Mouse (Mus musculus): ENCODE measurements around the gene Csmd2. TPM values are rescaled to one million over a fixed set of nuclear protein-coding genes. Genes with fewer than 3 reads are reported as not detected.
"Not testable (repeated sequence)": the region's sequence is repeated elsewhere in the genome, so short reads cannot be mapped to it uniquely, and the experiment has no call there.

Csmd2 gene
- polyA plus RNA-seq, 1 experiment from 2014 or later, result 0.08 TPM

DNA sequence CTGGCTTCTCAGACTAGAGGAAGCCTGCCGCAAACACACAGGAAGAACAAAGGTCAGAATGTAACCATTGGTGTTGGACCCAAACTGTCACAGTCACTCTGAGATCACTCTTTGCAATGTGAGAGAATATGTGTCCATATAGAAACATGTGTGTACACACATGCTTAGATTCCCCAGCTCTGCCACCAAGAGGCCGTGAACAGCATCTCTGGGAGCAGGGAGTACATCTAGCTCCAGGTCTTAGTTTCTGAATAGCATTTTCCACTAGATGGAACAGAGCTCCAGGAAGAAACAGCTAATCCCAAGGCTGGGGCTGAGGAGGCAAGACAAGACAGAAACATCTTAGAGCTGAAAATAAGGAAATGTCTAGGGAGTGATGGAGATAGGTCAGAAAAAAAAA lies 512.3 kb downstream of the Csmd2 start:
- no peak for DNase-seq (ENCODE audit: low spot score)
- H3K9me3 ChIP-seq (ENCODE audit: control insufficient read depth, low read length), result no peaks in the 10 kb centered on the region
- H3K27me3 ChIP-seq (ENCODE audit: control insufficient read depth, insufficient read depth, low read length), result no peaks in the 10 kb centered on the region
- ATAC-seq (ENCODE audit: insufficient number of reproducible peaks, low FRiP score, low TSS enrichment, low read depth), result no peak
- H3K27ac ChIP-seq (replicated peaks; ENCODE audit: low read depth, low read length), result no peak overlapping the region
- no peaks in the 10 kb centered on the region for H3K36me3 ChIP-seq (ENCODE audit: control insufficient read depth, insufficient read depth, low read length)
- no peaks in the 10 kb centered on the region for H3K4me1 ChIP-seq (ENCODE audit: control insufficient read depth, insufficient read depth, low read length)
- 89% methylated on average over 2 of the region's 2 CpGs for WGBS
- H3K4me3 ChIP-seq (ENCODE audit: low read depth, low read length), result no peak overlapping the region
- H3K4me2 ChIP-seq (ENCODE audit: low read depth, severe bottlenecking), result no peak overlapping the region
- no peak overlapping the region for H3K9ac ChIP-seq (ENCODE audit: low read length)

DNA sequence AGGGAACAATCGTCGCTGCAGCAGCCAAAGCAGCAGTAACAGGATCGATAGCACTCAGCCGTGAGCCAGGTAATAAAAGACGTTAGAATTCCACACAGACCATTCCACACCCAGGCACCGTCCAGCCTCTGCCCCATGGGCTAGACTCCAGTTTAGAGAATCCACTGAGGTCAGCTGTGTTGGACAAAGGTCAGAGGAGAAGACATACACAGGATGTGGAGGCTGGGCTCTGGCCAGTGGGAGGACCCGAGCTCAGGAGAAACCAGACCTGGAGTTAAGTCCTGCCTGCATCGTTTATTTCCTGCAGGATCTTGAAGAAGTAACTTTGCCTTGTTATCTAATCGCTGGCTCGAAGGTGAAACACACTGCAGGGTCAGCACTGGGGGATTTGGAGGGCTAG lies 519.2 kb downstream of the Csmd2 start:
- no peaks in the 10 kb centered on the region for H3K9me3 ChIP-seq (ENCODE audit: control insufficient read depth, low read length)
- no peak overlapping the region for H3K4me2 ChIP-seq (ENCODE audit: low read depth, severe bottlenecking)
- DNase-seq (ENCODE audit: low spot score) (no peak), ATAC-seq (ENCODE audit: insufficient number of reproducible peaks, low FRiP score, low TSS enrichment, low read depth) (no peak)
- H3K9ac ChIP-seq (ENCODE audit: low read length), result no peak overlapping the region
- no peaks in the 10 kb centered on the region for H3K27me3 ChIP-seq (ENCODE audit: control insufficient read depth, insufficient read depth, low read length)
- H3K4me1 ChIP-seq (ENCODE audit: control insufficient read depth, insufficient read depth, low read length), result no peaks in the 10 kb centered on the region
- no peak overlapping the region for H3K27ac ChIP-seq (replicated peaks; ENCODE audit: low read depth, low read length)
- WGBS, result 57% methylated on average over 10 of the region's 10 CpGs
- no peaks in the 10 kb centered on the region for H3K36me3 ChIP-seq (ENCODE audit: control insufficient read depth, insufficient read depth, low read length)
- no peak overlapping the region for H3K4me3 ChIP-seq (ENCODE audit: low read depth, low read length)

- H3K27ac ChIP-seq (replicated peaks; ENCODE audit: low read depth, low read length), result no peak overlapping the region
- WGBS, result 79% methylated on average over 5 of the region's 5 CpGs
- H3K4me1 ChIP-seq (ENCODE audit: control insufficient read depth, insufficient read depth, low read length), result peaks cover 3% of the 10 kb centered on the region; the same call in 1 of the 2 replicates
- H3K9ac ChIP-seq (ENCODE audit: low read length), result no peak overlapping the region
- no peak overlapping the region for H3K4me2 ChIP-seq (ENCODE audit: low read depth, severe bottlenecking)
- ATAC-seq (ENCODE audit: insufficient number of reproducible peaks, low FRiP score, low TSS enrichment, low read depth) (no peak), DNase-seq (ENCODE audit: low spot score) (no peak)
- H3K4me3 ChIP-seq (ENCODE audit: low read depth, low read length), result no peak overlapping the region
- no peaks in the 10 kb centered on the region for H3K36me3 ChIP-seq (ENCODE audit: control insufficient read depth, insufficient read depth, low read length)
- no peaks in the 10 kb centered on the region for H3K27me3 ChIP-seq (ENCODE audit: control insufficient read depth, insufficient read depth, low read length)
- H3K9me3 ChIP-seq (ENCODE audit: control insufficient read depth, low read length), result no peaks in the 10 kb centered on the region
Measured at GRCm38 (mm10) chr4:128509885-128510284, 522.2 kb downstream of the Csmd2 start.

DNA sequence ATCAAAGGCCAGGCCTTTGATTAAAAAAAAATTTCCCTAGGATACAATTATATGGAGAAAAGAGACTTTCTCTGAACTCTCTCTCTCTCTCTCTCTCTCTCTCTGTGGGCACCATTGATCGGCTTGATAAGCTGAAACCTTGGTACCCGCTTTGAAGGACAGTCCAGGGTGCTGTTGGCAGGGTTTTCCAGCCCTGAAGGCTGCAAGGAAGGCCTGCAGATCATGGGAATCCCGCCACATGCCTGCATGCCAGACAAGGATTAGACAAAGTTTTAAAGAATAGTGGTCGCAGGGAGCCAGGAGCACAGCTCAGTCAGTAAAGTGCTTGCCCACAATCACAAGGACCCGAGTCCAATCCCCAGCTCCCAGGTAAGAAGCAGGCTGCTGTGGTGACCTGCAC lies 526.8 kb downstream of the Csmd2 start:
- Histone ChIP-seq H3K27ac (replicated peaks; ENCODE audit: low read depth, low read length) (no peak overlapping the region), H3K36me3 (ENCODE audit: control insufficient read depth, insufficient read depth, low read length) (no peaks in the 10 kb centered on the region), H3K4me2 (ENCODE audit: low read depth, severe bottlenecking) (no peak overlapping the region), H3K9me3 (ENCODE audit: control insufficient read depth, low read length) (no peaks in the 10 kb centered on the region), H3K4me1 (ENCODE audit: control insufficient read depth, insufficient read depth, low read length) (peaks cover 3% of the 10 kb centered on the region; the same call in 1 of the 2 replicates), H3K4me3 (ENCODE audit: low read depth, low read length) (no peak overlapping the region), H3K27me3 (ENCODE audit: control insufficient read depth, insufficient read depth, low read length) (no peaks in the 10 kb centered on the region), H3K9ac (ENCODE audit: low read length) (no peak overlapping the region)
- 85% methylated on average over 5 of the region's 5 CpGs for WGBS
- DNase-seq (ENCODE audit: low spot score), result no peak
- ATAC-seq (ENCODE audit: insufficient number of reproducible peaks, low FRiP score, low TSS enrichment, low read depth), result no peak

DNA sequence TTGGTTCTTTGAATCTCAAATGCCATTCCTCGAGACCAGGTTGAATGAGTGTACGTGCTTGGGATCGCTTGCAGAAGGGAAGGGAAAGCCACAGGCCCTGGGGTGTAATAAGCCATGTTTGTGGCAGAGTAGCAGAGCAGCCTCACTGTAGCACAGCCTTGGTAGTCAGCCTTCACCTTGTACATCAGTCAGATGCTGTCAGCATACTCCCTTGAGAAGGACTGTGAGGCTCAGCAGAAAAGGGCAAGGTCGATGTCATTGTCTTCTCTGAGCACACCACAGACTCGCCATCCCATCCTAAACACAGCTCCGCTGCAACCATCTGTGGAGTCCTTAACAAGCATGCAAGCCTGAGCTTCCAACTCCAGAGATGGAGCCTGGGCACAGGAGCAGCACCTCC lies 533.6 kb downstream of the Csmd2 start:
- no peak for ATAC-seq (ENCODE audit: insufficient number of reproducible peaks, low FRiP score, low TSS enrichment, low read depth)
- no peaks in the 10 kb centered on the region for H3K36me3 ChIP-seq (ENCODE audit: control insufficient read depth, insufficient read depth, low read length)
- WGBS, result 87% methylated on average over 6 of the region's 6 CpGs

GRCm38 (mm10) chr4:128543378-128543777 lies 555.7 kb downstream of the Csmd2 start:
- no peaks in the 10 kb centered on the region for H3K9me3 ChIP-seq (ENCODE audit: control insufficient read depth, low read length)
- no peak overlapping the region for H3K27ac ChIP-seq (replicated peaks; ENCODE audit: low read depth, low read length)
- H3K9ac ChIP-seq (ENCODE audit: low read length), result no peak overlapping the region
- 31% methylated on average over 2 of the region's 2 CpGs for WGBS
- H3K27me3 ChIP-seq (ENCODE audit: control insufficient read depth, insufficient read depth, low read length), result no peaks in the 10 kb centered on the region
- ATAC-seq (ENCODE audit: insufficient number of reproducible peaks, low FRiP score, low TSS enrichment, low read depth), result no peak
- DNase-seq (ENCODE audit: low spot score), result peak; percentile 44
- H3K36me3 ChIP-seq (ENCODE audit: control insufficient read depth, insufficient read depth, low read length), result no peaks in the 10 kb centered on the region
- H3K4me3 ChIP-seq (ENCODE audit: low read depth, low read length), result no peak overlapping the region
- H3K4me1 ChIP-seq (ENCODE audit: control insufficient read depth, insufficient read depth, low read length), result no peaks in the 10 kb centered on the region
- H3K4me2 ChIP-seq (ENCODE audit: low read depth, severe bottlenecking), result no peak overlapping the region

More for the DNA sequence above, 533.6 kb downstream of the Csmd2 start:
- H3K9me3 ChIP-seq (ENCODE audit: control insufficient read depth, low read length), result no peaks in the 10 kb centered on the region
- H3K27me3 ChIP-seq (ENCODE audit: control insufficient read depth, insufficient read depth, low read length), result no peaks in the 10 kb centered on the region
- no peak overlapping the region for H3K4me3 ChIP-seq (ENCODE audit: low read depth, low read length)
- H3K9ac ChIP-seq (ENCODE audit: low read length), result no peak overlapping the region
- no peak overlapping the region for H3K4me2 ChIP-seq (ENCODE audit: low read depth, severe bottlenecking)
- DNase-seq (ENCODE audit: low spot score), result no peak
- H3K4me1 ChIP-seq (ENCODE audit: control insufficient read depth, insufficient read depth, low read length), result no peaks in the 10 kb centered on the region
- H3K27ac ChIP-seq (replicated peaks; ENCODE audit: low read depth, low read length), result no peak overlapping the region

DNA sequence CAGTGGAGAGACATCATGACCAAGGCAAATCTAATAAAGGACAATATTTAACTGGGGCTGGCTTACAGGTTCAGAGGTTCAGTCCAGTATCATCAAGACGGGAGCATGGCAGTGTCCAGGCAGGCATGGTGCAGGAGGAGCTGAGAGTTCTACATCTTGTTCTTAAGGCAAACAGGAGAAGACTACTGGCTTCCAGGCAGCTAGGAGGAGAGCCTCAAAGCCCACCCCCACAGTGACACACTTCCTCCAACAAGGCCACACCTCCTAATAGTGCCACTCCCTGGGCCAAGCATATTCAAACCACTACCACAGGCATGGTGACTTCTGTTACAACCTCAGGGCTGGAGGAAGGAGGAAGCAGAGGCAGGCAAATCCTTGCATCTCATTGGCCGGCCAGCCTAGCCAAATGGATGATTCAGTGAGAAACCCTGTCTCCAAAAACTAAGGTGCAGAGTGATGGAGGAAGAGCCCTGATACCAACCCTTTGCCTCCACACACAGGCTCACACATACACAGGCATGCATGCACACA lies 556.4 kb downstream of the Csmd2 start:
- whole genome bisulfite sequencing, result 72% methylated on average over 2 of the region's 2 CpGs
- H3K27me3 ChIP-seq (ENCODE audit: control insufficient read depth, insufficient read depth, low read length); H3K36me3 ChIP-seq (ENCODE audit: control insufficient read depth, insufficient read depth, low read length); H3K4me2 ChIP-seq (ENCODE audit: low read depth, severe bottlenecking); H3K9ac ChIP-seq (ENCODE audit: low read length); DNase-seq (ENCODE audit: low spot score); H3K27ac ChIP-seq (replicated peaks; ENCODE audit: low read depth, low read length); H3K4me3 ChIP-seq (ENCODE audit: low read depth, low read length); ATAC-seq (ENCODE audit: insufficient number of reproducible peaks, low FRiP score, low TSS enrichment, low read depth); H3K4me1 ChIP-seq (ENCODE audit: control insufficient read depth, insufficient read depth, low read length); H3K9me3 ChIP-seq (ENCODE audit: control insufficient read depth, low read length): not testable (repeated sequence)

DNA sequence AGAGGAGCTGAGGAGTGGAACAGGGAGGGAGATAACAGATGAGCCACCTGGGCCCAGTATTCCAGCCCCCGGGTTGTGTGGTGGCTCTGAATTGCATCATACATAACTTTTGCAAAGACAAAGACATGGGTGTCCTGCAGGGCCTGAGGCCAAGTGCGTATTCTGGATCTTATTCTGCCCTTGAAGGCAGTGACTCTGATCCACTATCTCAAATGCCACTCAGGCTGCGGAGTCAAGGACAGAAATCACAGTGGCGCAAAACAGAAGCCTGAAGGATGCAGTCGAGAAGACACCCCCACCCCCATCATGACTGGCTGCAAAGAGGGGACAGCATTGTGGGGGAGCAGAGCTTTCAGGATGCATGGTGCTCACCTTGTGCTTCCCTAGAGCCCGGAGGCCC lies 563.1 kb downstream of the Csmd2 start:
- 90% methylated on average over 6 of the region's 6 CpGs for WGBS
- Histone ChIP-seq H3K27me3 (ENCODE audit: control insufficient read depth, insufficient read depth, low read length) (no peaks in the 10 kb centered on the region), H3K4me3 (ENCODE audit: low read depth, low read length) (no peak overlapping the region), H3K9me3 (ENCODE audit: control insufficient read depth, low read length) (no peaks in the 10 kb centered on the region), H3K36me3 (ENCODE audit: control insufficient read depth, insufficient read depth, low read length) (no peaks in the 10 kb centered on the region), H3K4me2 (ENCODE audit: low read depth, severe bottlenecking) (no peak overlapping the region), H3K27ac (replicated peaks; ENCODE audit: low read depth, low read length) (no peak overlapping the region), H3K9ac (ENCODE audit: low read length) (no peak overlapping the region), H3K4me1 (ENCODE audit: control insufficient read depth, insufficient read depth, low read length) (no peaks in the 10 kb centered on the region)
- ATAC-seq (ENCODE audit: insufficient number of reproducible peaks, low FRiP score, low TSS enrichment, low read depth), result no peak
- no peak for DNase-seq (ENCODE audit: low spot score)

DNA sequence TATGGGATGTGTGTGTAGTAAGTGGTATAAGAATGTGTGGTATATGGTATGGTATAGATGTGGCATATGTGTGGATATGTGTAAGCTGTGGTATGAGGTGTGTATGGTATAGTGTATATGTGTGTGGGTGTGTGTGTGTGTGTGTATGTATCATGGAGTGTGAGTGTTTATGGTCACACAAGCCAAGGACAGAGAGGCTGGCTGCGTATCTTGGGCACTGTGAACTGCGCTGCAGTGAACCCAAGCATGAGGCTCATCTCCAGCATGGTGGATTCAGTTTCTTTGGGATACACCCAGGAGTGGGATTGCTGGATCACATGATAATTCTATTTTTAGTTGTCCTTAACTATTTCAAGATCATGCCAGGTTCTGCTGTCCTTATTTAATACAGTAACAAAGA lies 566.5 kb downstream of the Csmd2 start:
- Histone ChIP-seq H3K36me3 (ENCODE audit: control insufficient read depth, insufficient read depth, low read length) (no peaks in the 10 kb centered on the region), H3K27ac (replicated peaks; ENCODE audit: low read depth, low read length) (no peak overlapping the region), H3K27me3 (ENCODE audit: control insufficient read depth, insufficient read depth, low read length) (no peaks in the 10 kb centered on the region), H3K4me2 (ENCODE audit: low read depth, severe bottlenecking) (no peak overlapping the region), H3K4me3 (ENCODE audit: low read depth, low read length) (no peak overlapping the region), H3K9me3 (ENCODE audit: control insufficient read depth, low read length) (no peaks in the 10 kb centered on the region), H3K9ac (ENCODE audit: low read length) (no peak overlapping the region), H3K4me1 (ENCODE audit: control insufficient read depth, insufficient read depth, low read length) (no peaks in the 10 kb centered on the region)
- 90% methylated on average over 2 of the region's 2 CpGs for WGBS
- no peak for DNase-seq (ENCODE audit: low spot score)
- ATAC-seq (ENCODE audit: insufficient number of reproducible peaks, low FRiP score, low TSS enrichment, low read depth), result no peak
